Mouse (Mus musculus) liver, embryonic 13.5 days (tissue): Measurements from ENCODE around the gene Zfp488. TPM values are rescaled to one million over a fixed set of nuclear protein-coding genes. Genes with fewer than 3 reads are reported as not detected.

Experiments used
- polyA plus RNA-seq: library from polyadenylated mRNA; unstranded; fragments of >200 nt; fragmentation: Nextera tagmentation; extraction: Ambion mirVana; gene quantifications from 2 replicates; pipeline ENCODE4 v1.2.1, GENCODE M21; 2015

Gene Zfp488
- polyA plus RNA-seq, 1 experiment from 2014 or later = not detected

Other genes starting within 250 kb of the Zfp488 start
- 5.6 and 6.8 TPM in 2 replicates for gene Gdf10, start 55.2 kb downstream of the Zfp488 start, polyA plus RNA-seq
- gene Gdf2, start 37.7 kb downstream of the Zfp488 start, polyA plus RNA-seq = 10.2 and 11.6 TPM in 2 replicates
- gene Rbp3, start 24.8 kb downstream of the Zfp488 start, polyA plus RNA-seq = 0.06 and 0.10 TPM in 2 replicates
- not detected in 2 replicates for gene Gm30083, start 36.4 kb upstream of the Zfp488 start, polyA plus RNA-seq
- gene Gm5460, start 38.0 kb upstream of the Zfp488 start, polyA plus RNA-seq = not detected in 2 replicates
- not detected in 2 replicates for gene Antxrl, start 73.9 kb upstream of the Zfp488 start, polyA plus RNA-seq
- 0.08 and 0.10 TPM in 2 replicates for gene Anxa8, start 107.2 kb upstream of the Zfp488 start, polyA plus RNA-seq
- not detected in 2 replicates for gene A630023A22Rik, start 124.0 kb upstream of the Zfp488 start, polyA plus RNA-seq
- gene Npy4r, start 173.7 kb upstream of the Zfp488 start, polyA plus RNA-seq = not detected in 2 replicates
- gene Gprin2, start 222.9 kb upstream of the Zfp488 start, polyA plus RNA-seq = 0.06 TPM in 2 replicates
- 0.35 and 0.39 TPM in 2 replicates for gene Syt15, start 240.8 kb upstream of the Zfp488 start, polyA plus RNA-seq